Mouse (Mus musculus): ENCODE data around the gene BC049352.

BC049352 gene

GRCm38 (mm10) chr9:45181770-45182169 lies at the start of gene BC049352:
BC049352 (plus strand) TSS chr9:45182007.
- WGBS = 7% methylated on average over 2 of the region's 2 CpGs

- WGBS = 46% methylated on average over 5 of the region's 5 CpGs
Observed at GRCm38 (mm10) chr9:45133484-45134310, 48.1 kb upstream of the BC049352 start.

- 51% methylated on average over 7 of the region's 7 CpGs for WGBS
Observed at GRCm38 (mm10) chr9:45136442-45137169, 45.2 kb upstream of the BC049352 start.

- under 1% methylated on average over 73 of the region's 76 CpGs for WGBS
Observed at GRCm38 (mm10) chr9:45138191-45139032, 43.4 kb upstream of the BC049352 start, which contains the start of gene Scn4b. Scn4b (plus strand) TSS chr9:45138395.

GRCm38 (mm10) chr9:45139082-45139481 lies 42.7 kb upstream of the BC049352 start:
- WGBS = 13% methylated on average over 7 of the region's 7 CpGs

- WGBS = 70% methylated on average over 7 of the region's 7 CpGs
Observed at GRCm38 (mm10) chr9:45140945-45141344, 40.9 kb upstream of the BC049352 start.

GRCm38 (mm10) chr9:45142686-45143085 lies 39.1 kb upstream of the BC049352 start:
- WGBS = 54% methylated on average over 3 of the region's 3 CpGs

- WGBS = 3% methylated on average over 27 of the region's 27 CpGs
Observed at GRCm38 (mm10) chr9:45145533-45146266, 36.1 kb upstream of the BC049352 start.

- 3% methylated on average over 5 of the region's 5 CpGs for WGBS
Observed at GRCm38 (mm10) chr9:45146267-45146597, 35.6 kb upstream of the BC049352 start.

- 56% methylated on average over 1 of the region's 1 CpGs for WGBS
Observed at GRCm38 (mm10) chr9:45150933-45151332, 30.9 kb upstream of the BC049352 start.

- WGBS = 53% methylated on average over 7 of the region's 7 CpGs
Observed at GRCm38 (mm10) chr9:45153361-45153760, 28.4 kb upstream of the BC049352 start.

- WGBS = 43% methylated on average over 5 of the region's 5 CpGs
Observed at GRCm38 (mm10) chr9:45167903-45168302, 13.9 kb upstream of the BC049352 start.

GRCm38 (mm10) chr9:45170150-45170549 lies 11.7 kb upstream of the BC049352 start:
- 48% methylated on average over 5 of the region's 5 CpGs for WGBS

- WGBS = 87% methylated on average over 1 of the region's 1 CpGs
Observed at GRCm38 (mm10) chr9:45171073-45171610, 10.7 kb upstream of the BC049352 start.

- WGBS = 57% methylated on average over 3 of the region's 3 CpGs
Observed at GRCm38 (mm10) chr9:45173475-45173874, 8.3 kb upstream of the BC049352 start.

GRCm38 (mm10) chr9:45179282-45179681 lies 2.5 kb upstream of the BC049352 start:
- WGBS = 86% methylated on average over 5 of the region's 5 CpGs

GRCm38 (mm10) chr9:45182521-45182920 lies 714 bp downstream of the BC049352 start:
- WGBS = 37% methylated on average over 3 of the region's 3 CpGs

GRCm38 (mm10) chr9:45183266-45183665 lies 1.5 kb downstream of the BC049352 start:
- 78% methylated on average over 6 of the region's 6 CpGs for WGBS

- 47% methylated on average over 4 of the region's 4 CpGs for WGBS
Observed at GRCm38 (mm10) chr9:45185250-45185649, 3.4 kb downstream of the BC049352 start.

- WGBS = 83% methylated on average over 10 of the region's 10 CpGs
Observed at GRCm38 (mm10) chr9:45188570-45189563, 7.1 kb downstream of the BC049352 start.
